In the genomic region with DNA sequence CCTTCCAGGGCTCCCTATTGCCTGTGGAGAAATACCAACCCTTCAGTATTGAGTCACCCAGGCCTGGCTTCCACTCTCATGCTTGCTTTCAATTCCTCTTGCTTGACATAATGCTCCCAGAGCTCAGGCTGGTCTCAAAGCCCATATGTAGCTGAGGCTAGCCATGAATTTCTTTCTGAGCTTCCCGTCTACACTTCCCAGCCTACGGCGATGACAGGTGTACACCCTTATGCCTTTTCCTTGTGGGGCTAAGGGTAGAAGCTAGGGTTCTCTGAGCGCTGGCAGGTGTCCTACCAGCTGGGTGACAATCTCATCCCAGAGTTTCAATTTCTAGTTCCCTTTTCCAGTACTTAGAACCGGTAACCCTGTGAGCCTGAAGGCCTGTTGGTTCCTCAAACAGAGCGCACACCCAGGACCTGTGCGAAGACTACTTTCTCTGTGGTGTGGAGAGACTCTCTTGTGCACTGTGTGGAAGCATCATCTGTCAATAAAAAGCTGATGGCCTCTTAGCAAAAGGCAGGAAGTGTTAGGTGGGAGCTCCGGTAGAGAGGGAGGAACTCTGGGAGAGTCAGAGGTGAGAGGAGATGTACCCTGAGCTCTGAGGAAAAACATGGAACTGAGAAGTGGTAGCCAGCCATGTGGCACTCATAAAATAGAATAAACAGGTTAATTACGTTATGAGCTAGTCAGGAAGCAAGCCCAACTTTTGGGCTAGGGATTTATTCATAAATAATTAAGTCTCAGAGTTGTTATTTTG, we compare ENCODE assay signal across 25 mouse cellular contexts. TPM values are rescaled to one million over a fixed set of nuclear protein-coding genes. Genes with fewer than 3 reads are reported as not detected.
DNase-seq lines count a peak whose midpoint lies in the region; ATAC-seq lines count a peak whose summit lies in the region.
"Had no signal": no experiment of that assay in that cellular context is flagged by ENCODE, and none has a peak within 500 bp of the region (broad histone marks: within the 10 kb centered on the region; RNA-seq: fewer than 3 reads in every experiment).

No protein-coding gene starts in this region.

- no peak overlapping the region for H3K4me2 ChIP-seq in heart, embryonic 12.5 days
- no peak overlapping the region for H3K4me2 ChIP-seq in liver, embryonic 13.5 days
- H3K4me2 ChIP-seq: forebrain, embryonic 15.5 days; hindbrain, embryonic 15.5 days; kidney, embryonic 15.5 days; neural tube, embryonic 12.5 days had no signal

- H3K27ac ChIP-seq in heart, embryonic 12.5 days (ENCODE audit: poor library complexity, severe bottlenecking): peak overlapping the region; percentile 85
- peak overlapping the region; percentile 23; the same call in 1 of the 2 replicates for H3K27ac ChIP-seq in liver, embryonic 13.5 days
- peak overlapping the region; percentile 48; the same call in 1 of the 2 replicates for H3K27ac ChIP-seq in brown adipose tissue, adult 24 weeks (replicated peaks; ENCODE audit: low read depth, low read length)
- H3K27ac ChIP-seq: forebrain, embryonic 15.5 days; hindbrain, embryonic 15.5 days; kidney, embryonic 15.5 days; left cerebral cortex, adult 2 months; midbrain, embryonic 10.5 days; neural tube, embryonic 12.5 days had no signal

- H3K27me3 ChIP-seq in heart, embryonic 12.5 days (replicated peaks): no peaks in the 10 kb centered on the region; the same call in 1 of the 2 replicates
- no peaks in the 10 kb centered on the region for H3K27me3 ChIP-seq in liver, embryonic 13.5 days
- H3K27me3 ChIP-seq: forebrain, embryonic 15.5 days; hindbrain, embryonic 15.5 days; kidney, embryonic 15.5 days; neural tube, embryonic 12.5 days had no signal

- 0 out of 2 replicates have a peak overlapping the region, but pooled peaks have one; percentile 20 for H3K9ac ChIP-seq in heart, embryonic 12.5 days
- no peak overlapping the region for H3K9ac ChIP-seq in liver, embryonic 13.5 days
- H3K9ac ChIP-seq: forebrain, embryonic 15.5 days; hindbrain, embryonic 15.5 days; kidney, embryonic 15.5 days; neural tube, embryonic 12.5 days had no signal

- DNase-seq in heart, adult 18-20 months: no peak
- no peak for DNase-seq in liver, embryonic 13.5 days
- no peak for DNase-seq in liver
- no peak for DNase-seq in adrenal gland, postnatal 14 days
- DNase-seq in embryo, embryonic 9.5 days (ENCODE audit: extremely low spot score): no peak
- DNase-seq: adrenal gland, adult 2 months; B cell, adult 2 months; cerebellum, adult 11 months; cerebellum, postnatal 10 days; kidney, postnatal 4 days; layer of hippocampus, adult 9-11 months; lung, adult 18-20 months; lung, postnatal 14 days; right cerebral cortex, adult 18-20 months; thymus, postnatal 25 days had no signal

- no peaks in the 10 kb centered on the region for H3K9me3 ChIP-seq in heart, embryonic 12.5 days (replicated peaks)
- no peaks in the 10 kb centered on the region for H3K9me3 ChIP-seq in liver, embryonic 13.5 days (replicated peaks)
- H3K9me3 ChIP-seq: forebrain, embryonic 15.5 days; hindbrain, embryonic 15.5 days; kidney, embryonic 15.5 days; midbrain, embryonic 10.5 days; neural tube, embryonic 12.5 days had no signal

- peaks cover 30% of the 10 kb centered on the region for H3K4me1 ChIP-seq in heart, embryonic 12.5 days (replicated peaks)
- H3K4me1 ChIP-seq in liver, embryonic 13.5 days (replicated peaks): peaks cover 11% of the 10 kb centered on the region
- no peaks in the 10 kb centered on the region for H3K4me1 ChIP-seq in brown adipose tissue, adult 24 weeks (ENCODE audit: control insufficient read depth, insufficient read depth, insufficient read length, low read length)

- H3K4me3 ChIP-seq in heart, embryonic 12.5 days: no peak overlapping the region
- no peak overlapping the region for H3K4me3 ChIP-seq in liver, embryonic 13.5 days (replicated peaks)
- H3K4me3 ChIP-seq in brown adipose tissue, adult 24 weeks (ENCODE audit: insufficient read depth, low read depth, low read length): no peak overlapping the region
- H3K4me3 ChIP-seq: forebrain, embryonic 15.5 days; hindbrain, embryonic 15.5 days; kidney, embryonic 15.5 days; left cerebral cortex, adult 2 months; midbrain, embryonic 10.5 days; neural tube, embryonic 12.5 days had no signal

- 74% methylated on average over 9 of the region's 9 CpGs for WGBS in heart, embryonic 12.5 days
- 74% methylated on average over 9 of the region's 9 CpGs for WGBS in liver, embryonic 13.5 days (ENCODE audit: insufficient replicate concordance)

- peaks cover 51% of the 10 kb centered on the region for H3K36me3 ChIP-seq in heart, embryonic 12.5 days
- peaks cover 43% of the 10 kb centered on the region for H3K36me3 ChIP-seq in liver, embryonic 13.5 days

- no peak for ATAC-seq in heart, embryonic 12.5 days (ENCODE audit: insufficient number of reproducible peaks, low FRiP score)
- no peak for ATAC-seq in liver, embryonic 13.5 days (ENCODE audit: low read depth)
- ATAC-seq in megakaryocyte progenitor cell, adult 5-6 weeks (replicated peaks; ENCODE audit: poor library complexity): peak; percentile 60
- ATAC-seq: forebrain, embryonic 15.5 days; intestine, postnatal 0 days had no signal

RNA-seq across cellular contexts. Expression of gene Tyk2, which starts 5.4 kb away (rescaled TPM):
- polyA plus RNA-seq in heart, embryonic 12.5 days (2016; fragmentation: Nextera tagmentation; extraction: Ambion mirVana): 15.3 and 17.5 TPM in 2 replicates
- total RNA-seq in heart, adult 18-20 months (2021): 10 to 100 TPM in 1 of 2 experiments, 1 to 10 TPM in 1; 8.0 to 10.3 TPM
- 6.2 and 7.2 TPM in 2 replicates for polyA plus RNA-seq in liver, embryonic 13.5 days (2015; fragmentation: Nextera tagmentation; extraction: Ambion mirVana)
- 3.8 and 4.1 TPM in 2 replicates for polyA plus RNA-seq in brown adipose tissue, adult 24 weeks (2012; ENCODE audit: insufficient read depth, insufficient read length, missing spikeins)
- 12.0 and 12.5 TPM in 2 replicates for total RNA-seq in megakaryocyte progenitor cell, adult 5-6 weeks (2015)
- total RNA-seq in megakaryocyte progenitor cell, adult 5-6 weeks (2017): 16.7 and 17.9 TPM in 2 replicates
- 12.6 and 17.3 TPM in 2 replicates for total RNA-seq in adrenal gland, postnatal 14 days (2021)

RNA-seq across cellular contexts. Expression of gene Cdc37, which starts 24.1 kb away (rescaled TPM):
- 232 and 241 TPM in 2 replicates for polyA plus RNA-seq in heart, embryonic 12.5 days (2016; fragmentation: Nextera tagmentation; extraction: Ambion mirVana)
- 100 to 1,000 TPM; 160 to 168 TPM for total RNA-seq in heart, adult 18-20 months (2021)
- polyA plus RNA-seq in liver, embryonic 13.5 days (2015; fragmentation: Nextera tagmentation; extraction: Ambion mirVana): 170 and 200 TPM in 2 replicates
- 70.4 and 78.0 TPM in 2 replicates for polyA plus RNA-seq in brown adipose tissue, adult 24 weeks (2012; ENCODE audit: insufficient read depth, insufficient read length, missing spikeins)
- total RNA-seq in megakaryocyte progenitor cell, adult 5-6 weeks (2015): 69.7 and 72.1 TPM in 2 replicates
- 283 and 351 TPM in 2 replicates for total RNA-seq in megakaryocyte progenitor cell, adult 5-6 weeks (2017)
- 171 and 185 TPM in 2 replicates for total RNA-seq in adrenal gland, postnatal 14 days (2021)

RNA-seq across cellular contexts. Expression of gene Raver1, which starts 33.9 kb away (rescaled TPM):
- 62.9 and 67.7 TPM in 2 replicates for polyA plus RNA-seq in heart, embryonic 12.5 days (2016; fragmentation: Nextera tagmentation; extraction: Ambion mirVana)
- total RNA-seq in heart, adult 18-20 months (2021): 10 to 100 TPM; 22.5 to 23.9 TPM
- 18.4 and 27.0 TPM in 2 replicates for polyA plus RNA-seq in liver, embryonic 13.5 days (2015; fragmentation: Nextera tagmentation; extraction: Ambion mirVana)
- 15.5 and 16.4 TPM in 2 replicates for polyA plus RNA-seq in brown adipose tissue, adult 24 weeks (2012; ENCODE audit: insufficient read depth, insufficient read length, missing spikeins)
- total RNA-seq in megakaryocyte progenitor cell, adult 5-6 weeks (2015): 48.4 and 60.3 TPM in 2 replicates
- 28.4 and 30.0 TPM in 2 replicates for total RNA-seq in megakaryocyte progenitor cell, adult 5-6 weeks (2017)
- 52.8 and 60.7 TPM in 2 replicates for total RNA-seq in adrenal gland, postnatal 14 days (2021)

RNA-seq across cellular contexts. Expression of gene Gm38431, which starts 33.9 kb away (rescaled TPM):
- polyA plus RNA-seq in heart, embryonic 12.5 days (2016; fragmentation: Nextera tagmentation; extraction: Ambion mirVana): 1.8 and 2.0 TPM in 2 replicates
- total RNA-seq in heart, adult 18-20 months (2021): under 1 TPM; 0.27 to 0.31 TPM
- polyA plus RNA-seq in liver, embryonic 13.5 days (2015; fragmentation: Nextera tagmentation; extraction: Ambion mirVana): 1.3 and 1.6 TPM in 2 replicates
- polyA plus RNA-seq in brown adipose tissue, adult 24 weeks (2012; ENCODE audit: insufficient read depth, insufficient read length, missing spikeins): not detected in 2 replicates
- total RNA-seq in megakaryocyte progenitor cell, adult 5-6 weeks (2015): 64.5 and 66.7 TPM in 2 replicates
- 4.0 and 4.5 TPM in 2 replicates for total RNA-seq in megakaryocyte progenitor cell, adult 5-6 weeks (2017)
- total RNA-seq in adrenal gland, postnatal 14 days (2021): 1.4 and 2.1 TPM in 2 replicates

RNA-seq across cellular contexts. Expression of gene Pde4a, which starts 39.8 kb away (rescaled TPM):
- 10.1 and 10.2 TPM in 2 replicates for polyA plus RNA-seq in heart, embryonic 12.5 days (2016; fragmentation: Nextera tagmentation; extraction: Ambion mirVana)
- total RNA-seq in heart, adult 18-20 months (2021): 10 to 100 TPM; 52.5 to 59.1 TPM
- polyA plus RNA-seq in liver, embryonic 13.5 days (2015; fragmentation: Nextera tagmentation; extraction: Ambion mirVana): 2.0 and 2.1 TPM in 2 replicates
- 16.2 and 29.4 TPM in 2 replicates for polyA plus RNA-seq in brown adipose tissue, adult 24 weeks (2012; ENCODE audit: insufficient read depth, insufficient read length, missing spikeins)
- total RNA-seq in megakaryocyte progenitor cell, adult 5-6 weeks (2015): 11.8 and 15.2 TPM in 2 replicates
- total RNA-seq in megakaryocyte progenitor cell, adult 5-6 weeks (2017): 4.0 and 5.0 TPM in 2 replicates
- 22.4 and 22.9 TPM in 2 replicates for total RNA-seq in adrenal gland, postnatal 14 days (2021)

Comparison
In these comparisons a context has a peak if more than half of its experiments do, and no peak if none do; other contexts are left out.
1. H3K27ac ChIP-seq: peak in every context shown above with its lines; median percentile 85 in heart, embryonic 12.5 days; 48 in brown adipose tissue, adult 24 weeks; 23 in liver, embryonic 13.5 days.